Mouse (Mus musculus) kidney, adult 2 months (tissue): Measurements from ENCODE around the gene Sdhaf2.

Experiments used
- CTCF ChIP-seq: fragments of 200-500 bp; conservative IDR thresholded peaks from 2 replicates; pipeline ENCODE4 v1.5.1; 2011; ENCODE audit warnings: low read depth, mild to moderate bottlenecking, control low read depth, low read length, moderate library complexity, mixed read lengths; ENCODE audit not compliant: insufficient read depth, insufficient read length
- POLR2A ChIP-seq: fragments of 200-500 bp; IDR thresholded peaks from one replicate; pipeline ENCODE4 v1.6.1; 2011; ENCODE audit warnings: low read depth, low read length, control low read depth

- TF ChIP-seq CTCF (no peak), POLR2A (no peak)
These were observed 64.4 kb downstream of the Sdhaf2 start for GRCm38 (mm10) chr19:10461584-10461983.
